Mouse (Mus musculus) olfactory bulb, adult 2 months (tissue): ENCODE results near the gene Fyb2. TPM values are rescaled to one million over a fixed set of nuclear protein-coding genes. Genes with fewer than 3 reads are reported as not detected.

Experiments
- H3K27ac ChIP-seq: fragments of 200-500 bp; 2 replicates; pipeline ENCODE4 v1.5.1; 2012; ENCODE audit warnings: low read depth, low read length; ENCODE audit not compliant: insufficient read depth
- H3K4me1 ChIP-seq: fragments of 200-500 bp; 2 replicates; pipeline ENCODE4 v1.6.1; 2012; ENCODE audit warnings: low read length; ENCODE audit not compliant: control insufficient read depth, insufficient read depth
- H3K4me3 ChIP-seq: fragments of 200-500 bp; 2 replicates; pipeline ENCODE4 v1.5.1; 2012; ENCODE audit warnings: mild to moderate bottlenecking, low read depth, low read length, moderate library complexity; ENCODE audit not compliant: insufficient read depth
- CTCF ChIP-seq: fragments of 200-500 bp; IDR thresholded peaks from 2 replicates; pipeline ENCODE4 v1.5.1; 2012; ENCODE audit warnings: low read depth, mild to moderate bottlenecking, low read length, moderate library complexity; ENCODE audit not compliant: insufficient read depth
- POLR2A ChIP-seq: fragments of 200-500 bp; IDR thresholded peaks from 2 replicates; pipeline ENCODE4 v1.6.1; 2012; ENCODE audit warnings: mild to moderate bottlenecking, low read depth, low read length, moderate library complexity; ENCODE audit not compliant: insufficient read depth
- WGBS: fragments of 180-500 bp; shearing (Covaris S2); methylation state at CpG from one replicate; pipeline ENCODE4 v1.1.7; 2018; 5-methylcytosine and 5-hydroxymethylcytosine counted together
- polyA plus RNA-seq: library from polyadenylated mRNA; stranded (reverse); fragments of >200 nt; gene quantifications from 2 replicates; pipeline ENCODE4 v1.2.4, GENCODE M21; 2012; ENCODE audit warnings: low replicate concordance; ENCODE audit not compliant: missing spikeins, insufficient read depth, insufficient read length

Gene Fyb2
- polyA plus RNA-seq, 1 experiment: not detected

- WGBS: 50% methylated on average over 13 of the region's 13 CpGs
- TF ChIP-seq CTCF: no peak
- no peak for TF ChIP-seq POLR2A
- Histone ChIP-seq H3K27ac (no peak overlapping the region), H3K4me1 (peaks cover 7% of the 10 kb centered on the region), H3K4me3 (no peak overlapping the region)
Observed at GRCm38 (mm10) chr4:104894004-104894734, 19.1 kb upstream of the Fyb2 start.

DNA sequence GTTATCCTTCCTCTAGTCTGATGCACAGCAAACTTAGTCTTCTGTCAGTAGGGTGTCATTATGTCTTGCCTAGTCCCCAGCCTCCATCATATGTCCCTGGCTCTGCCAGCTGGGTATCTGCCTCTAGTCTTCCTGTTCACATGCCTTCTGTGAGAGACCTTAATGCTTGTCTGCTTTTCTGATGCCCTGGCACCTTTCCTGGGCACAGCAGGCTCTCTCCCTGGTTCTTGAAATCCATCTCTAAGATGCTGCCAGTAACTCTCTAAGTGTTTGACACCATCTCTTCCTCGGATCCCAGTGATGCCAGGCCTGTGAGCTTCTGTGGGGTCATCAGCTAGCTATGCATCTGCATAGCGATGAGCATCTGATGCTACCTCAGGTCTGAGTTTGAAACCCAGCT, 10.4 kb upstream of the Fyb2 start:
- Histone ChIP-seq H3K4me1 (no peaks in the 10 kb centered on the region), H3K27ac (no peak overlapping the region), H3K4me3 (no peak overlapping the region)
- WGBS: 78% methylated on average over 2 of the region's 2 CpGs
- no peak for TF ChIP-seq POLR2A
- no peak for TF ChIP-seq CTCF

- WGBS: 95% methylated on average over 6 of the region's 6 CpGs
- Histone ChIP-seq H3K4me1 (no peaks in the 10 kb centered on the region), H3K4me3 (no peak overlapping the region), H3K27ac (no peak overlapping the region)
- TF ChIP-seq POLR2A (no peak), CTCF (no peak)
Observed at GRCm38 (mm10) chr4:104905049-104905448, 8.2 kb upstream of the Fyb2 start.

GRCm38 (mm10) chr4:104911685-104912084, 1.6 kb upstream of the Fyb2 start:
- WGBS: 61% methylated on average over 7 of the region's 7 CpGs
- Histone ChIP-seq H3K4me1 (no peaks in the 10 kb centered on the region), H3K27ac (no peak overlapping the region), H3K4me3 (no peak overlapping the region)
- TF ChIP-seq POLR2A (no peak), CTCF (peak; percentile 71; the same call in 1 of the 2 replicates)

GRCm38 (mm10) chr4:104914711-104915247, 1.5 kb downstream of the Fyb2 start:
- Histone ChIP-seq H3K27ac (no peak overlapping the region), H3K4me1 (no peaks in the 10 kb centered on the region), H3K4me3 (no peak overlapping the region)
- 52% methylated on average over 6 of the region's 6 CpGs for WGBS
- TF ChIP-seq POLR2A: no peak
- no peak for TF ChIP-seq CTCF

GRCm38 (mm10) chr4:104918017-104918416, 4.8 kb downstream of the Fyb2 start:
- TF ChIP-seq POLR2A (no peak), CTCF (no peak)
- WGBS: 89% methylated on average over 6 of the region's 6 CpGs
- no peaks in the 10 kb centered on the region for H3K4me1 ChIP-seq

DNA sequence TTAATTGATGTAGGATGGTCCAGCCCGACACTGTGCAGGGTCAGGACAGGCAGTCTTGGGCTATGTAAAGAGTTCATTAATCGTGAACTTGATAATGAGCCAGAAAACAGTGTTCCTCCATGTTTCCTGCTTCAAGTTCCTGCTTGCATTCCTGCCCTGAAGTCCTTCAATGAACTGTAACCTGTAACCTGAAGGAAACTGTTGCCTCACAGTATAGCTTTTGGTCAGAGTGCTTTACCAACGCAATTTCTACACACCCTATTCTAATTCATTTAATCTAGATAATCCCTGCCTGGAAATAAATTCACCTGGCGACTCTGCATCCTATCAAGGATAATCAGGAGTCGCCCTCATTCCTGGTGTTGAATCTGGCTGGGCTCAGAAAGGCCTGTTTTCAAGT, 12.1 kb downstream of the Fyb2 start:
- TF ChIP-seq CTCF (no peak), POLR2A (no peak)
- Histone ChIP-seq H3K4me3 (no peak overlapping the region), H3K27ac (no peak overlapping the region), H3K4me1 (no peaks in the 10 kb centered on the region)
- WGBS: 92% methylated on average over 5 of the region's 5 CpGs

More at GRCm38 (mm10) chr4:104918017-104918416, 4.8 kb downstream of the Fyb2 start:
- H3K27ac ChIP-seq: no peak overlapping the region
- no peak overlapping the region for H3K4me3 ChIP-seq

GRCm38 (mm10) chr4:104929165-104929564, 15.9 kb downstream of the Fyb2 start:
- no peak for TF ChIP-seq POLR2A
- TF ChIP-seq CTCF: no peak
- WGBS: 88% methylated on average over 7 of the region's 7 CpGs
- Histone ChIP-seq H3K4me1 (no peaks in the 10 kb centered on the region), H3K4me3 (no peak overlapping the region), H3K27ac (no peak overlapping the region)

DNA sequence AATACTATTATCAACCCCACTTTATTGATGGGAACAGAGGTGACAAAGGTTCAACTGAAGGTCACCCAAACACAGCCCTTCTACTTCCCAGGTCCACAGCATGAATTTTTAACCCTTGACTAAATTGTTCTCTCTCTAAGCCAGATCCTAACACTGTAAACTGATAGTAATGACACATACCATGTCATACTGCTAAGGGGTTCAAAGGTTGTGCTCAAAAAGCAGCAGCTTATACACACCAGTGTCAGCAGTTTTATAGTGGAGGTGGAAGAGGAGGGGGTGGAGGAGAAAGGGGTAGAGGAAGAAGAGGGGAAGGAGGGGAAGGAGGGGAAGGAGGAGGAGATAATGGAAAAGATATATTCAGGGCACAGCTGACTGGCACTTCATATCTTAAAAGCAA, 20.4 kb downstream of the Fyb2 start:
- Histone ChIP-seq H3K4me3 (no peak overlapping the region), H3K27ac (no peak overlapping the region), H3K4me1 (no peaks in the 10 kb centered on the region)
- no peak for TF ChIP-seq CTCF
- TF ChIP-seq POLR2A: no peak
